Mouse (Mus musculus): ENCODE measurements around the gene Sorcs3.

Sorcs3 gene

GRCm38 (mm10) chr19:48285602-48286225, 79.9 kb downstream of the Sorcs3 start:
- no peak for DNase-seq (ENCODE audit: low read depth, low spot score)

- no peak for DNase-seq (ENCODE audit: low read depth, low spot score)
Measured at GRCm38 (mm10) chr19:48294251-48294650, 88.4 kb downstream of the Sorcs3 start.

- no peak for DNase-seq (ENCODE audit: low read depth, low spot score)
Measured at GRCm38 (mm10) chr19:48298384-48298783, 92.6 kb downstream of the Sorcs3 start.

- no peak for DNase-seq (ENCODE audit: low read depth, low spot score)
Measured at GRCm38 (mm10) chr19:48300440-48301231, 94.8 kb downstream of the Sorcs3 start.

- DNase-seq (ENCODE audit: low read depth, low spot score) = no peak
Measured at GRCm38 (mm10) chr19:48301300-48301699, 95.5 kb downstream of the Sorcs3 start.

- DNase-seq (ENCODE audit: low read depth, low spot score) = no peak
Measured at GRCm38 (mm10) chr19:48308341-48308740, 102.5 kb downstream of the Sorcs3 start.

GRCm38 (mm10) chr19:48309531-48310337, 103.9 kb downstream of the Sorcs3 start:
- DNase-seq (ENCODE audit: low read depth, low spot score) = no peak

- no peak for DNase-seq (ENCODE audit: low read depth, low spot score)
Measured at GRCm38 (mm10) chr19:48310338-48310710, 104.5 kb downstream of the Sorcs3 start.

- DNase-seq (ENCODE audit: low read depth, low spot score) = no peak
Measured at GRCm38 (mm10) chr19:48313776-48314175, 108.0 kb downstream of the Sorcs3 start.

- DNase-seq (ENCODE audit: low read depth, low spot score) = no peak
Measured at GRCm38 (mm10) chr19:48327115-48327514, 121.3 kb downstream of the Sorcs3 start.

- DNase-seq (ENCODE audit: low read depth, low spot score) = no peak
Measured at GRCm38 (mm10) chr19:48328171-48328570, 122.3 kb downstream of the Sorcs3 start.

GRCm38 (mm10) chr19:48331640-48332039, 125.8 kb downstream of the Sorcs3 start:
- no peak for DNase-seq (ENCODE audit: low read depth, low spot score)

GRCm38 (mm10) chr19:48333085-48333484, 127.3 kb downstream of the Sorcs3 start:
- no peak for DNase-seq (ENCODE audit: low read depth, low spot score)

GRCm38 (mm10) chr19:48337461-48337860, 131.6 kb downstream of the Sorcs3 start:
- DNase-seq (ENCODE audit: low read depth, low spot score) = no peak

GRCm38 (mm10) chr19:48338098-48338497, 132.3 kb downstream of the Sorcs3 start:
- DNase-seq (ENCODE audit: low read depth, low spot score) = no peak

GRCm38 (mm10) chr19:48342770-48343169, 136.9 kb downstream of the Sorcs3 start:
- no peak for DNase-seq (ENCODE audit: low read depth, low spot score)

- no peak for DNase-seq (ENCODE audit: low read depth, low spot score)
Measured at GRCm38 (mm10) chr19:48343442-48343841, 137.6 kb downstream of the Sorcs3 start.

GRCm38 (mm10) chr19:48347116-48347515, 141.3 kb downstream of the Sorcs3 start:
- DNase-seq (ENCODE audit: low read depth, low spot score) = no peak

GRCm38 (mm10) chr19:48356806-48357205, 151.0 kb downstream of the Sorcs3 start:
- no peak for DNase-seq (ENCODE audit: low read depth, low spot score)

- no peak for DNase-seq (ENCODE audit: low read depth, low spot score)
Measured at GRCm38 (mm10) chr19:48362167-48362566, 156.3 kb downstream of the Sorcs3 start.

GRCm38 (mm10) chr19:48368056-48368455, 162.2 kb downstream of the Sorcs3 start:
- no peak for DNase-seq (ENCODE audit: low read depth, low spot score)

GRCm38 (mm10) chr19:48371787-48372186, 166.0 kb downstream of the Sorcs3 start:
- no peak for DNase-seq (ENCODE audit: low read depth, low spot score)

Measured in CD4-positive helper T cell, adult 2 months (primary cell).